Mouse (Mus musculus) heart, postnatal 0 days (tissue): ENCODE results near the gene F2. TPM values are rescaled to one million over a fixed set of nuclear protein-coding genes. Genes with fewer than 3 reads are reported as not detected.

Source experiments
- ATAC-seq: fragments of 200-750 bp; cut with Nextera tagmentation; 2 replicates; pipeline ENCODE4 v1.8.0; 2017; ENCODE audit warnings: low read depth, moderate number of reproducible peaks, moderate library complexity; ENCODE audit not compliant: insufficient read depth
- DNase-seq: peaks from one replicate; pipeline ENCODE4 v3.0.0-alpha.2; 2016; ENCODE audit warnings: low spot score
- H3K27ac ChIP-seq: fragments of 300-500 bp; sonication (generic); 2 replicates; pipeline ENCODE4 v1.5.1; 2014; ENCODE audit warnings: low read depth, mild to moderate bottlenecking
- H3K27me3 ChIP-seq: fragments of 300-500 bp; sonication (generic); 2 replicates; pipeline ENCODE4 v1.6.1; 2014; ENCODE audit warnings: low read length, mixed read lengths; ENCODE audit not compliant: control insufficient read depth, insufficient read depth
- H3K36me3 ChIP-seq: fragments of 300-500 bp; sonication (generic); replicated peaks from 2 replicates; pipeline ENCODE4 v1.6.1; 2014; ENCODE audit warnings: low read length, mixed read lengths; ENCODE audit not compliant: control insufficient read depth, insufficient read depth
- H3K4me1 ChIP-seq: fragments of 300-500 bp; sonication (generic); 2 replicates; pipeline ENCODE4 v1.6.1; 2014; ENCODE audit warnings: antibody characterized with exemption; ENCODE audit not compliant: control insufficient read depth, insufficient read depth
- H3K4me2 ChIP-seq: fragments of 300-500 bp; sonication (generic); 2 replicates; pipeline ENCODE4 v1.6.1; 2014; ENCODE audit warnings: low read depth, mild to moderate bottlenecking, low read length, moderate library complexity
- H3K4me3 ChIP-seq: fragments of 300-500 bp; sonication (generic); 2 replicates; pipeline ENCODE4 v1.5.1; 2014; ENCODE audit warnings: low read depth, low read length
- H3K9ac ChIP-seq: fragments of 300-500 bp; sonication (generic); replicated peaks from 2 replicates; pipeline ENCODE4 v1.6.1; 2014; ENCODE audit warnings: low read depth, low read length, mixed read lengths
- H3K9me3 ChIP-seq: fragments of 300-500 bp; sonication (generic); replicated peaks from 2 replicates; pipeline ENCODE4 v1.6.1; 2016; ENCODE audit warnings: low read length; ENCODE audit not compliant: control insufficient read depth
- CTCF ChIP-seq: IDR thresholded peaks from 2 replicates; pipeline ENCODE4 v1.5.1; 2016; ENCODE audit warnings: antibody characterized with exemption, control low read depth, low read depth
- EP300 ChIP-seq: IDR thresholded peaks from 2 replicates; pipeline ENCODE4 v1.6.1; 2016; ENCODE audit warnings: antibody characterized with exemption, low read depth
- WGBS: fragments of 180-500 bp; shearing (Covaris S2); extraction: QIAGEN DNeasy Blood & Tissue Kit; methylation state at CpG from one replicate; pipeline ENCODE4 v1.1.7; 2014; 5-methylcytosine and 5-hydroxymethylcytosine counted together
- polyA plus RNA-seq: library from polyadenylated mRNA; unstranded; fragments of >200 nt; fragmentation: Nextera tagmentation; extraction: Ambion mirVana; gene quantifications from 2 replicates; pipeline ENCODE4 v1.2.1, GENCODE M21; 2015
- total RNA-seq: library from RNA; depleted of rRNA; stranded (reverse); fragments of >200 nt; gene quantifications from 2 replicates; pipeline ENCODE4 v1.2.3, GENCODE M21; 2014; ENCODE audit warnings: low replicate concordance; rRNA removed

Gene F2
- total RNA-seq, result 0.08 and 1.1 TPM in 2 replicates
- 0.12 TPM in 1 of 2 replicates, not detected in the other for polyA plus RNA-seq

DNA sequence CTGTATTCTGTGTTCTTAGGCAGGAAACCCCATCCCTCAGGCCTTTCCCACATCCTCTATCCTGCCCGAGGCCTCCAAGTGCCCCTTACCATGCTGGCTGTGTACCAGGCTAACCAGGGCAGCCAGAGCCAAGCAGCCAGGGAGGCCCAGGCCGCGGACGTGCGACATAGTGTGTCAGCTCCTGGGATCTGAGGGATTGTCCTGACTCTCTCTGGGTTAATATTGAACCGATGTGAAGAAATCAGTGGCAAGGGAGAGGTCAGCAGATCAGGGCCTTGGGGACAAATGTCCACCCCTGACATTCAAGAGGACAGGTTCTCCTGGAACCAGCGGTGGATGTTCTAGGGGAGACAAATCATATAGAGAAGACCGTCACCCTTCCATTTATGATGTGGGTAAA is at the start of gene F2:
TSS of gene F2 (minus strand) at position 186 of the 400 bp plus-strand sequence.
- Histone ChIP-seq H3K4me1 (no peaks in the 10 kb centered on the region), H3K36me3 (no peaks in the 10 kb centered on the region), H3K4me2 (no peak within 1 kb of the TSS), H3K27ac (no peak within 1 kb of the TSS), H3K9ac (no peak within 1 kb of the TSS), H3K4me3 (no peak within 1 kb of the TSS), H3K9me3 (no peaks in the 10 kb centered on the region), H3K27me3 (no peaks in the 10 kb centered on the region)
- ATAC-seq (no peak), DNase-seq (no peak)
- 86% methylated on average over 8 of the region's 8 CpGs for WGBS
- TF ChIP-seq CTCF, result no peak
- TF ChIP-seq EP300, result no peak

DNA sequence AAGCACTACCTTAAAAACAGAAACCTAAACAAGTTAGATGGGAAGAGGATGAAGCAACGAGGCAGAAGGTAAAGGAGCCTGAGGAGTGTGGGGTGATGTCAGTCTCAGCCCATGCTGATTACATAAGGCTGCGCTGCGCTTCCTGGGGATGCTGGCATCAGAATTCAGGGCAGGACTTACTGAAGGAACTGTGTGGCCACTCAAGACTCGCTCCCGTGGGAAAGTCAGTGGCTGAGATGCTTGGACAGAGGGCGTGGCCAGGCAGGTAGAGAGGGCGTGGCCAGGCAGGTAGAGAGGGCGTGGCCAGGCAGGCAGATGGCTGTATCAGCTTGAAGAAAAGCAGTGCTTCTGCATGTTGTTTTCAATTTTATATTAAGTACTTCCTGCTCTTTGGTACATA is 47.7 kb upstream of the F2 start:
- ATAC-seq (no peak), DNase-seq (no peak)
- Histone ChIP-seq H3K4me2 (no peak overlapping the region), H3K36me3 (peaks cover 82% of the 10 kb centered on the region), H3K9me3 (no peaks in the 10 kb centered on the region), H3K9ac (no peak overlapping the region), H3K4me1 (no peaks in the 10 kb centered on the region), H3K27ac (no peak overlapping the region), H3K27me3 (no peaks in the 10 kb centered on the region), H3K4me3 (no peak overlapping the region)
- no peak for TF ChIP-seq EP300
- TF ChIP-seq CTCF, result no peak
- 79% methylated on average over 8 of the region's 8 CpGs for WGBS

DNA sequence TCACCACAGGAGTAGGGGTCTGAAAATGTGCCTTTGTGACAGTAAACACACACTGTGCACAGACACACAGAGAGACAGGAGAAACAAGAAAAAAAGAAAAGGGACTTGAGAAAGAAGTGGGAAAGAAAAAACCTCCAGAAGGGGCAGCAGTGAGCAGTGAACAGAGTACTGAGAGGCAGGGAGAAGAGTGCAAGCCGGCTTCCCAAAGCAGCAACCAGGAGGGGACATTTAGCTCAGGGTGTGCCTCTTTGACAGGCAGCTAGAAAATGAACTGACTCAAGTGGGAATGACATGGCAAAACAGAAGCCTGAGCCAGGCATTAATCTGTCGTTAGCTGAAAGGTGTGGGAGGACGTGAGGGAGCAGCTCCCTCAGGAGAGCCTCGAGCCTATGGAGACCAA is 46.6 kb upstream of the F2 start:
- Histone ChIP-seq H3K9me3 (no peaks in the 10 kb centered on the region), H3K4me1 (no peaks in the 10 kb centered on the region), H3K4me2 (no peak overlapping the region), H3K27me3 (no peaks in the 10 kb centered on the region), H3K9ac (no peak overlapping the region), H3K4me3 (no peak overlapping the region), H3K27ac (no peak overlapping the region), H3K36me3 (peaks cover 84% of the 10 kb centered on the region)
- ATAC-seq (peak; percentile 62; the same call in 1 of the 2 replicates), DNase-seq (peak; percentile 36)
- TF ChIP-seq CTCF (peak; percentile 59), EP300 (no peak)
- WGBS, result 37% methylated on average over 4 of the region's 4 CpGs

DNA sequence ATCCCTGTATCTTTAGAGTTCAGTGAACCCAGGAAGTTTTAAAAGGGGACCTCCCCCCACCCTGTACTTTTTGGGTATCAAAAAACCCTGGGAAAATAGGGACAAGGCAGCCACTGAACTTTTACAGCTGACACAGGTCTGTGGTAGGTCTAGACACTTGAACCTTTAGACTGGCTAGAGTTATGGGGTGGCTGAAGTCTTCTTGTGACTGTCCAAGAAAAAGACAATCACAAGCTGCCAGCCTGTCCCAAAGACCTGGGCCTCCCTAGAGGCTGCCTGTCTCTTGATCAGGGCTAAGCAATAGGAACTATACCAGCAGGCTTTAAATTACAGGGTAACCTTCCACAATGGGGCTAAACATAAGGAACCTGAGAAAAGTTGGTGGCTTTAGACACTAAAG is 40.7 kb upstream of the F2 start:
- TF ChIP-seq EP300, result no peak
- TF ChIP-seq CTCF, result no peak
- Histone ChIP-seq H3K36me3 (peaks cover 87% of the 10 kb centered on the region), H3K9me3 (no peaks in the 10 kb centered on the region), H3K4me1 (no peaks in the 10 kb centered on the region), H3K9ac (no peak overlapping the region), H3K4me3 (no peak overlapping the region), H3K4me2 (no peak overlapping the region), H3K27me3 (no peaks in the 10 kb centered on the region), H3K27ac (no peak overlapping the region)
- DNase-seq (no peak), ATAC-seq (no peak)

DNA sequence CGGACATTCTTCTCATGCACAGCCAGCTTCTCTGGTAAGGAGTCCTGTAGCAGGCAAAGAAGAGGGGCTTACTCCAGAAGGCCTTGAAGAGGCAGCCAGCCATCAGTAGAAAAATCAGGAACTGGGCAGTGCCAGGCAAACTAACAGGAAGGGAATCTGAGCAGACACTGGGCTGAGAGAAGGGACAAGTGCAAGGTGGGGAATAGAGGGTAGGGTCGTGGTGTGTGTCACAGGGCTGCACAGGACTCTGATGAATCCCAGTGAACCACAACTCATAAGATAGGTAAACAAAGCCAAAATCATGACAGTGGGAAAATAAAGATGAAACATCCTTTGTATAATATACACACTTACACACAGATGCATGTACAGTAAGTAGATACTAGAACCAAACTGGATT is 40.2 kb upstream of the F2 start:
- WGBS, result 86% methylated on average over 2 of the region's 2 CpGs

DNA sequence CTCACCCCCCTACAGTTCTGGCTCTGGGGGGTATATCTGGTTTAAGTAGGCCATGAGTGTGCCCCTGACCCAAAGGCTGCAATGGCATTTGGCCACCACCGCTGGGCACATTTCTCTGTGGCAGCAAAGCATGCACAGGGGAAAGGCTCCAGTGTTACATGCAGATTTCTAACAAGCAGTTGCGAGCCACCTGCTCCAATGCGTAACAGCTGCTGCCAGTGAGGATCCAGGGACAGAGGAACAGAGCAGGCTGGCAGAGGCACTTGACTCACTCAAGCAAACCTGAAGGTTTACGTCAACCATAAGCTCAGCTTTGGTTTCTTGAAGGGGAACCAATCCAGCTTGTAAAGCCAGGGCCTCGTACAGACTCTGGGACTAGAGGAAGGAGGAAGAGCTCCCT is 38.7 kb upstream of the F2 start:
- TF ChIP-seq CTCF, result no peak
- TF ChIP-seq EP300, result no peak
- no peak overlapping the region for H3K4me2 ChIP-seq
- no peak overlapping the region for H3K4me3 ChIP-seq
- 84% methylated on average over 5 of the region's 5 CpGs for WGBS
- no peak overlapping the region for H3K27ac ChIP-seq
- DNase-seq (no peak), ATAC-seq (no peak)
- no peak overlapping the region for H3K9ac ChIP-seq
- H3K9me3 ChIP-seq, result no peaks in the 10 kb centered on the region
- H3K4me1 ChIP-seq, result no peaks in the 10 kb centered on the region
- H3K27me3 ChIP-seq, result no peaks in the 10 kb centered on the region
- H3K36me3 ChIP-seq, result peaks cover 88% of the 10 kb centered on the region

More for the DNA sequence above, 40.2 kb upstream of the F2 start:
- TF ChIP-seq EP300 (no peak), CTCF (no peak)
- Histone ChIP-seq H3K9ac (no peak overlapping the region), H3K4me2 (no peak overlapping the region), H3K27me3 (no peaks in the 10 kb centered on the region), H3K4me1 (no peaks in the 10 kb centered on the region), H3K36me3 (peaks cover 87% of the 10 kb centered on the region), H3K9me3 (no peaks in the 10 kb centered on the region), H3K27ac (no peak overlapping the region), H3K4me3 (no peak overlapping the region)
- no peak for ATAC-seq
- DNase-seq, result no peak
